Mouse (Mus musculus) spleen, adult 2 months (tissue): ENCODE measurements around the gene Ddit4l.

Experiments
- CTCF ChIP-seq: fragments of 200-500 bp; IDR thresholded peaks from 2 replicates; pipeline ENCODE4 v1.5.1; 2011; ENCODE audit warnings: mild to moderate bottlenecking, inconsistent platforms; ENCODE audit not compliant: insufficient read depth, insufficient read length, insufficient replicate concordance; ENCODE audit errors: extremely low read depth
- POLR2A ChIP-seq: fragments of 200-500 bp; IDR thresholded peaks from 2 replicates; pipeline ENCODE4 v1.6.1; 2011; ENCODE audit warnings: low read depth, low read length, inconsistent platforms

- TF ChIP-seq CTCF (no peak), POLR2A (no peak)
Measured at GRCm38 (mm10) chr3:137622895-137623580, 1.6 kb downstream of the Ddit4l start.
